Mouse (Mus musculus): ENCODE measurements around the gene Gsdme.

DNA sequence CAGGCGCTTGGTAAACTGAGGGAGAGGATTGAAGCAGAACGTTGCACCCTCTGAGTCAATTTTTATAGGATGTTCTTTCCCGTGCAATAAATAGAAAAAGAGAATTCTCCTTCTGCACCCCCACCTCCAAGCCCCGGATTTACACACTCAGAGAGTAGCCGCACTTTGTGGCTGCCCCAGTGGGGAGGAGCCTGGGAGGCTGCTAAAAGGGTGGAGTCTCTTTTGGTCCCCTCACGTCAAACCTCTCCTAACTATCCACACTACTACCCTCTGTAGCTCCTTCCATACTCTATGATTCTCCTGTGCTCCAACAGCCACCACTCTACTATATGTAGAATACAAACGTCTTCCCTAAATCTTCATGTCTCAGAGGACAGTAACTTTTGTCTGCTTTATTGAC is 1.4 kb downstream of the Gsdme start:
- TF ChIP-seq CTCF (IDR thresholded peaks at IDR 0.05; ENCODE audit: low read depth) = no peak
- no peak for TF ChIP-seq EP300 (IDR thresholded peaks at IDR 0.05; ENCODE audit: low read depth)
